In genomic region chr9:96195885-96196622, GRCm38 (mm10) we compare ENCODE assay signal across 8 mouse cellular contexts. TPM values are rescaled to one million over a fixed set of nuclear protein-coding genes. Genes with fewer than 3 reads are reported as not detected.
A peak's percentile ranks its signal among the peaks of the same experiment; 100 is the strongest.
DNase-seq lines count a peak whose midpoint lies in the region; ATAC-seq and TF ChIP-seq lines count a peak whose summit lies in the region.

Gene Tfdp2 (plus strand): TSS chr9:96196275.

- no peaks in the 10 kb centered on the region for H3K79me2 ChIP-seq in C2C12 (ENCODE audit: control insufficient read depth, insufficient read depth)

- peak within 1 kb of the TSS; percentile 80 for H3K4me2 ChIP-seq in heart, embryonic 12.5 days
- H3K4me2 ChIP-seq in kidney, postnatal 0 days (ENCODE audit: low read length): peak within 1 kb of the TSS; percentile 96
- H3K4me2 ChIP-seq in liver, embryonic 11.5 days: peak within 1 kb of the TSS; percentile 97
- peak within 1 kb of the TSS; percentile 86 for H3K4me2 ChIP-seq in stomach, embryonic 14.5 days (replicated peaks; ENCODE audit: low read depth, low read length)

- DNase-seq in brain, embryonic 14.5 days (ENCODE audit: low read depth): peak; percentile 97
- DNase-seq in kidney, postnatal 0 days (ENCODE audit: low spot score): peak; percentile 96
- DNase-seq in liver, embryonic 11.5 days (ENCODE audit: low spot score): peak; percentile 88
- DNase-seq in naive thymus-derived CD4-positive, alpha-beta T cell, adult 2 months (ENCODE audit: low read depth): peak; percentile 88

- peak; percentile 98 for ATAC-seq in heart, embryonic 12.5 days (ENCODE audit: insufficient number of reproducible peaks, low FRiP score)
- ATAC-seq in kidney, postnatal 0 days (replicated peaks; ENCODE audit: low FRiP score, low read depth): peak; percentile 98
- ATAC-seq in liver, embryonic 11.5 days (replicated peaks; ENCODE audit: low FRiP score): peak; percentile 98
- peak; percentile 98 for ATAC-seq in stomach, embryonic 14.5 days (ENCODE audit: insufficient number of reproducible peaks, insufficient read depth, low FRiP score, low read depth)

- peaks cover 32% of the 10 kb centered on the region for H3K4me1 ChIP-seq in erythroblast, embryonic 14.5 days (ENCODE audit: control insufficient read depth)
- peaks cover 16% of the 10 kb centered on the region for H3K4me1 ChIP-seq in heart, embryonic 12.5 days (replicated peaks)
- H3K4me1 ChIP-seq in kidney, postnatal 0 days (replicated peaks; ENCODE audit: insufficient read depth, low read length): peaks cover 13% of the 10 kb centered on the region
- H3K4me1 ChIP-seq in liver, embryonic 11.5 days (replicated peaks; ENCODE audit: control insufficient read depth, insufficient read depth, low read length): peaks cover 8% of the 10 kb centered on the region
- peaks cover 7% of the 10 kb centered on the region; the same call in 1 of the 2 replicates for H3K4me1 ChIP-seq in stomach, embryonic 14.5 days (ENCODE audit: control insufficient read depth, insufficient read depth, low read length)

- peak within 1 kb of the TSS; percentile 39 for H3K4me3 ChIP-seq in C2C12 (ENCODE audit: insufficient read depth, poor library complexity, severe bottlenecking)
- peak within 1 kb of the TSS; percentile 85 for H3K4me3 ChIP-seq in erythroblast, embryonic 14.5 days (replicated peaks)
- peak within 1 kb of the TSS; percentile 65 for H3K4me3 ChIP-seq in heart, embryonic 12.5 days
- H3K4me3 ChIP-seq in kidney, postnatal 0 days (replicated peaks; ENCODE audit: low read depth, low read length): peak within 1 kb of the TSS; percentile 75
- peak within 1 kb of the TSS; percentile 88 for H3K4me3 ChIP-seq in liver, embryonic 11.5 days (ENCODE audit: low read depth, low read length)
- H3K4me3 ChIP-seq in stomach, embryonic 14.5 days (ENCODE audit: low read depth, low read length): peak within 1 kb of the TSS; percentile 80

- no peaks in the 10 kb centered on the region for H3K27me3 ChIP-seq in C2C12 (ENCODE audit: control insufficient read depth, insufficient read depth, insufficient read length)
- H3K27me3 ChIP-seq in erythroblast, embryonic 14.5 days (ENCODE audit: control insufficient read depth): peaks cover 13% of the 10 kb centered on the region
- H3K27me3 ChIP-seq in heart, embryonic 12.5 days (replicated peaks): no peaks in the 10 kb centered on the region
- no peaks in the 10 kb centered on the region for H3K27me3 ChIP-seq in kidney, postnatal 0 days (ENCODE audit: insufficient read depth, low read length)
- H3K27me3 ChIP-seq in liver, embryonic 11.5 days (replicated peaks; ENCODE audit: control insufficient read depth, insufficient read depth, low read length): no peaks in the 10 kb centered on the region
- no peaks in the 10 kb centered on the region for H3K27me3 ChIP-seq in stomach, embryonic 14.5 days (ENCODE audit: control insufficient read depth, insufficient read depth, low read length)

- H3K36me3 ChIP-seq in C2C12 (ENCODE audit: control insufficient read depth, insufficient read depth): no peaks in the 10 kb centered on the region
- no peaks in the 10 kb centered on the region for H3K36me3 ChIP-seq in erythroblast, embryonic 14.5 days (ENCODE audit: control insufficient read depth)
- H3K36me3 ChIP-seq in heart, embryonic 12.5 days: no peaks in the 10 kb centered on the region
- H3K36me3 ChIP-seq in kidney, postnatal 0 days (ENCODE audit: insufficient read depth, low read length): no peaks in the 10 kb centered on the region
- no peaks in the 10 kb centered on the region for H3K36me3 ChIP-seq in liver, embryonic 11.5 days (ENCODE audit: control insufficient read depth, insufficient read depth, low read length)
- no peaks in the 10 kb centered on the region for H3K36me3 ChIP-seq in stomach, embryonic 14.5 days (ENCODE audit: control insufficient read depth, insufficient read depth, low read length)

- no peaks in the 10 kb centered on the region for H3K9me3 ChIP-seq in erythroblast, embryonic 14.5 days (ENCODE audit: control insufficient read depth, low read length)
- no peaks in the 10 kb centered on the region for H3K9me3 ChIP-seq in heart, embryonic 12.5 days (replicated peaks)
- no peaks in the 10 kb centered on the region for H3K9me3 ChIP-seq in kidney, postnatal 0 days (replicated peaks; ENCODE audit: low read length)
- H3K9me3 ChIP-seq in liver, embryonic 11.5 days (ENCODE audit: control insufficient read depth, low read length): no peaks in the 10 kb centered on the region
- no peaks in the 10 kb centered on the region for H3K9me3 ChIP-seq in stomach, embryonic 14.5 days (ENCODE audit: control insufficient read depth, low read depth, low read length)

- WGBS in heart, embryonic 12.5 days: under 1% methylated on average over 68 of the region's 81 CpGs
- WGBS in kidney, postnatal 0 days: 0% methylated on average over 67 of the region's 81 CpGs
- 1% methylated on average over 79 of the region's 81 CpGs for WGBS in liver, embryonic 11.5 days
- under 1% methylated on average over 71 of the region's 81 CpGs for WGBS in stomach, embryonic 14.5 days

- H3K27ac ChIP-seq in heart, embryonic 12.5 days (ENCODE audit: poor library complexity, severe bottlenecking): peak within 1 kb of the TSS; percentile 75
- H3K27ac ChIP-seq in kidney, postnatal 0 days: peak within 1 kb of the TSS; percentile 94
- H3K27ac ChIP-seq in liver, embryonic 11.5 days (ENCODE audit: low read depth, low read length): peak within 1 kb of the TSS; percentile 84
- H3K27ac ChIP-seq in stomach, embryonic 14.5 days (ENCODE audit: low read length): peak within 1 kb of the TSS; percentile 92

- peak within 1 kb of the TSS; percentile 84 for H3K9ac ChIP-seq in heart, embryonic 12.5 days
- H3K9ac ChIP-seq in kidney, postnatal 0 days (ENCODE audit: low read depth, low read length): peak within 1 kb of the TSS; percentile 85
- peak within 1 kb of the TSS; percentile 82 for H3K9ac ChIP-seq in liver, embryonic 11.5 days (ENCODE audit: low read depth, low read length)
- peak within 1 kb of the TSS; percentile 72 for H3K9ac ChIP-seq in stomach, embryonic 14.5 days (replicated peaks; ENCODE audit: low read depth, low read length)

- H3ac ChIP-seq in C2C12 (ENCODE audit: control insufficient read depth, insufficient read length, low read depth): peak within 1 kb of the TSS; percentile 64

- H3K79me3 ChIP-seq in C2C12 (ENCODE audit: low read depth): no peaks in the 10 kb centered on the region

- TF ChIP-seq CTCF in C2C12 (IDR thresholded peaks at IDR 0.05; ENCODE audit: control insufficient read depth, insufficient read depth, insufficient read length): peak; percentile 30
- TF ChIP-seq CTCF in brain, embryonic 14.5 days (IDR thresholded peaks at IDR 0.05; ENCODE audit: borderline replicate concordance, extremely low read depth, insufficient read depth, insufficient read length): peak; percentile 19; the same call in 1 of the 2 replicates
- TF ChIP-seq CTCF in kidney, postnatal 0 days (IDR thresholded peaks at IDR 0.05; ENCODE audit: low read depth): peak; percentile 68

- TF ChIP-seq POLR2A in brain, embryonic 14.5 days (IDR thresholded peaks at IDR 0.05; ENCODE audit: borderline replicate concordance, extremely low read depth, insufficient read depth, insufficient read length, poor library complexity, severe bottlenecking): peak; percentile 78

TF ChIP-seq in C2C12, 6 proteins besides CTCF, POLR2A, EP300 and RAD21:
- TF ChIP-seq CEBPB (IDR thresholded peaks at IDR 0.05; ENCODE audit: low read depth) (no peak), MAX (IDR thresholded peaks at IDR 0.05) (peak; percentile 72), MYOD1 (IDR thresholded peaks at IDR 0.05; ENCODE audit: control insufficient read depth, insufficient read length, low read depth) (no peak), MYOG (IDR thresholded peaks at IDR 0.05; ENCODE audit: control insufficient read depth, extremely low read depth, insufficient read length) (no peak)
TF ChIP-seq in C2C12: peak in this region for 1.

RNA-seq across cellular contexts. Expression of gene Tfdp2, which starts in this region (rescaled TPM):
- 6.7 TPM for polyA plus RNA-seq in C2C12 (2012; fragmentation: generic; extraction: Trizol)
- 16.0 and 18.3 TPM in 2 replicates for polyA plus RNA-seq in brain, embryonic 14.5 days (2012; rRNA removed)
- 5.2 and 6.6 TPM in 2 replicates for polyA plus RNA-seq in erythroblast, embryonic 14.5 days (2012)
- 44.2 and 46.9 TPM in 2 replicates for polyA plus RNA-seq in heart, embryonic 12.5 days (2016; fragmentation: Nextera tagmentation; extraction: Ambion mirVana)
- polyA plus RNA-seq in kidney, postnatal 0 days (2015; fragmentation: Nextera tagmentation; extraction: Ambion mirVana): 51.4 and 56.8 TPM in 2 replicates
- 54.3 and 62.8 TPM in 2 replicates for polyA plus RNA-seq in liver, embryonic 11.5 days (2014; fragmentation: Nextera tagmentation; extraction: Ambion mirVana)
- 60.4 and 61.9 TPM in 2 replicates for polyA plus RNA-seq in stomach, embryonic 14.5 days (2014; fragmentation: Nextera tagmentation; extraction: Ambion mirVana)

Comparison
In these comparisons a context has a peak if more than half of its experiments do, and no peak if none do; other contexts are left out.
1. Peak in every context shown above with its lines: DNase-seq, ATAC-seq, H3K4me3 ChIP-seq and H3K27ac ChIP-seq.